Mouse (Mus musculus) forebrain, embryonic 12.5 days (tissue): ENCODE results near the gene C330007P06Rik. TPM values are rescaled to one million over a fixed set of nuclear protein-coding genes. Genes with fewer than 3 reads are reported as not detected.

Experiments
- ATAC-seq: fragments of 200-750 bp; cut with Nextera tagmentation; 2 replicates; pipeline ENCODE4 v1.8.0; 2017; ENCODE audit warnings: moderate TSS enrichment; ENCODE audit not compliant: low FRiP score
- H3K27ac ChIP-seq: fragments of 300-500 bp; sonication (generic); 2 replicates; pipeline ENCODE4 v1.5.1; 2016; ENCODE audit warnings: mild to moderate bottlenecking
- H3K27me3 ChIP-seq: fragments of 300-500 bp; sonication (generic); 2 replicates; pipeline ENCODE4 v1.6.1; 2016; ENCODE audit warnings: mild to moderate bottlenecking
- H3K36me3 ChIP-seq: fragments of 300-500 bp; sonication (generic); replicated peaks from 2 replicates; pipeline ENCODE4 v1.6.1; 2016; ENCODE audit warnings: mild to moderate bottlenecking
- H3K4me1 ChIP-seq: fragments of 300-500 bp; sonication (generic); 2 replicates; pipeline ENCODE4 v1.6.1; 2016
- H3K4me2 ChIP-seq: fragments of 300-500 bp; sonication (generic); 2 replicates; pipeline ENCODE4 v1.6.1; 2016; ENCODE audit warnings: mild to moderate bottlenecking, moderate library complexity
- H3K4me3 ChIP-seq: fragments of 300-500 bp; sonication (generic); replicated peaks from 2 replicates; pipeline ENCODE4 v1.5.1; 2016; ENCODE audit warnings: mild to moderate bottlenecking
- H3K9ac ChIP-seq: fragments of 300-500 bp; sonication (generic); 2 replicates; pipeline ENCODE4 v1.6.1; 2016; ENCODE audit warnings: mild to moderate bottlenecking
- H3K9me3 ChIP-seq: fragments of 300-500 bp; sonication (generic); 2 replicates; pipeline ENCODE4 v1.6.1; 2016
- WGBS: fragments of 180-500 bp; shearing (Covaris S2); methylation state at CpG from one replicate; pipeline ENCODE4 v1.1.7; 2016; 5-methylcytosine and 5-hydroxymethylcytosine counted together
- polyA plus RNA-seq: library from polyadenylated mRNA; unstranded; fragments of >200 nt; fragmentation: Nextera tagmentation; extraction: Ambion mirVana; gene quantifications from 2 replicates; pipeline ENCODE4 v1.2.1, GENCODE M21; 2016

Gene C330007P06Rik
- polyA plus RNA-seq, 1 experiment from 2014 or later, result 33.0 TPM

DNA sequence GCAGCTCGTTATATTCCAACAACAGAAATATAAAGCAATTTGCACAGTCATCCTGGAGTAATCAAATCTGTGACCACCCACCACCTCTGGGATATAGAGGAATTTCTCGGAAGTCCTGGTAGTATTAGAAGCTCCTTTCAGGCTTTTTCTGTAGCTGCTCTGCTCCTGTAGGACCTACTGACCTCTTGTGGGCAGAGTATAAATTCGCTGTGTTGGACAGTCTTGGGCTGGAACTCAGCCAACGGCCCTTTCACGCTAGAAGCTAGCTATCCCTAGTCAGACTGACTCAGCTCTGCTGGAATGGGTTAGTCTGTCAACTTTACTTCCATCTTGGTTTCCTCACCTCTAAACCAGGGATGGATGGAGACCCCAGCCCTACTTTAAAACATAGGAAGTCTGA lies 43.6 kb downstream of the C330007P06Rik start:
- Histone ChIP-seq H3K9ac (no peak overlapping the region), H3K36me3 (no peaks in the 10 kb centered on the region), H3K27me3 (no peaks in the 10 kb centered on the region), H3K4me1 (peaks cover 4% of the 10 kb centered on the region; the same call in 1 of the 2 replicates), H3K4me3 (no peak overlapping the region), H3K9me3 (no peaks in the 10 kb centered on the region), H3K27ac (no peak overlapping the region), H3K4me2 (no peak overlapping the region)
- ATAC-seq, result no peak
- WGBS, result 40% methylated on average over 5 of the region's 5 CpGs

DNA sequence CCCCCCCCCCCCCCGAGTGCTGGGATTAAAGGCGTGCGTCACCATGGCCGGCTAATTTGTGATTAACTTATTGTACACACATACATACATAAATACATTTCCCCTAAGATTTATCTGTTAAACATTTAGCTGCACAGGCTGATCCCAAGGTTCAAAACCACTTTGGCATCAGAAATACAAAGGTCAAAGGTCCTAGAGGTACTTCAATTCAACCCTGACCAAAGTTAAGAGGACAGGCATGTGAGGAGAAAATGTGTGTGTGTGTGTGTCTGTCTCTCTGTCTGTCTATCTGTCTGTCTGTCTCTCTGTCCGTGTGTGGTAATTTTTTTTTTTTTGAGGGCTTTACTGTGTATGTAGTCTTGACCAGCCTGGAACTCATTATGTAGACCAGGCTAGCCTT lies 47.0 kb downstream of the C330007P06Rik start:
- H3K4me1 ChIP-seq, result no peaks in the 10 kb centered on the region
- no peaks in the 10 kb centered on the region for H3K36me3 ChIP-seq
- no peak overlapping the region for H3K27ac ChIP-seq
- H3K9ac ChIP-seq, result no peak overlapping the region
- no peaks in the 10 kb centered on the region for H3K27me3 ChIP-seq
- ATAC-seq, result no peak
- H3K9me3 ChIP-seq, result no peaks in the 10 kb centered on the region
- H3K4me3 ChIP-seq, result no peak overlapping the region
- 98% methylated on average over 4 of the region's 5 CpGs for WGBS
- no peak overlapping the region for H3K4me2 ChIP-seq

DNA sequence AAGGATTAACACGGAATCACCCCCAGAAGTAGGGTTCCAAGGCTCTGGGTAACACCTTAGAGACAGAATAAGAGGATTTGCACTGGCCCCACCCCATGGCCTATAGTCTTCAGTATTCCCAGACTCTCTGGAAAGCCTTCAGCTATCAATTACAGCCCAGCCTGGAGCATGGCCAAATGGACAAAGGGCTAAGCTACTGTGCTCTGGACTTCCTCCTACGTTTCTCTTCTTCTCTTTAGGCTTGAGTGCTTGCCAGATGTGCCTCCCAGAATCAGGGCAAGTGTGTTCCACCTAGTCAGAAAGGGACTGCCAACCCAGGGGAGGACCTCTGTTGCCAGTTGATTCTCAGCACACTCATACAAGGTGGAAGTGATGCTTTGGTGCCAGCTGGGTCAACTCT lies 48.9 kb downstream of the C330007P06Rik start:
- no peak overlapping the region for H3K4me3 ChIP-seq
- H3K27ac ChIP-seq, result no peak overlapping the region
- no peaks in the 10 kb centered on the region for H3K9me3 ChIP-seq
- H3K9ac ChIP-seq, result no peak overlapping the region
- 58% methylated on average over 2 of the region's 2 CpGs for WGBS
- H3K27me3 ChIP-seq, result no peaks in the 10 kb centered on the region
- no peak for ATAC-seq
- no peak overlapping the region for H3K4me2 ChIP-seq
- no peaks in the 10 kb centered on the region for H3K36me3 ChIP-seq
- H3K4me1 ChIP-seq, result 0 out of 2 replicates have a peak, but pooled peaks cover under 1% of the 10 kb centered on the region

DNA sequence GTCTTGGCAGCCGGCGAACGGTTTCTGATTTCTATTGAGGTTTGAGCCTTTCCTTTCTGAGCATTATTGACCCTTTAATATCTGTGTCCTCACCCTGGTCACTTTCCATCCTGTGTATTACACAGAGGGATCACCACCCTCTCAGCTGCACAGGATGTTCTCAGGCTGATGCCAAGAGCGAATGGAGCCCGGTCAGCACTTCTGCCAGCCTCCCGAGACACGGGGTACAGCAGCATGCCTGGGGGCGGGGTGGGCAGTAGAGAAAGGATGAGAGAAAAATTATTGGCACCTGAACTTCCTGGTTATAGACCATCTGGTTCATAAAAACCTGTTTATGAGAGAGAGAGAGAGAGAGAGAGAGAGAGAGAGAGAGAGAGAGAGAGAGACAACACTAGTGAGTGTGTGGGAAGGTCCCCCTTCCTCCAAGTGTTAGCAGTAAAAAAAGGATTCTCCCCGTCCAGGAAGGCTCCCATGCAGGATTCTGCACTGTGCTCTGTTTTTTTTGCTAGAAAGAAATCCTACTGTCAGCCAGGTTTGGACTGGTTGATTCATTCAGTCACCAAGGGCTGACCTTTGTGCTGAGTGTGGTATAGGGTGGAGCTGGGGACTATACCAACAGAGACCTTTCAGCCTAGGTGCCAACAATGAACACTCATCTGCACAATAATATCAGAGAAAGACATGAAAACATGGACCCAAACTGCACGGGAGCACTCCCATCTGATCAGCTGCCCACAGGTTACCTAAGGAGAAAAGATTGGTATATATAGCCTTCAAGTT lies 49.8 kb downstream of the C330007P06Rik start:
- H3K4me1 ChIP-seq, result 0 out of 2 replicates have a peak, but pooled peaks cover 4% of the 10 kb centered on the region
- WGBS, result 88% methylated on average over 10 of the region's 10 CpGs
- H3K9ac ChIP-seq, result no peak overlapping the region
- no peak overlapping the region for H3K4me2 ChIP-seq
- no peak overlapping the region for H3K4me3 ChIP-seq
- H3K27ac ChIP-seq, result no peak overlapping the region
- no peaks in the 10 kb centered on the region for H3K9me3 ChIP-seq
- ATAC-seq, result no peak
- H3K27me3 ChIP-seq, result no peaks in the 10 kb centered on the region
- no peaks in the 10 kb centered on the region for H3K36me3 ChIP-seq

DNA sequence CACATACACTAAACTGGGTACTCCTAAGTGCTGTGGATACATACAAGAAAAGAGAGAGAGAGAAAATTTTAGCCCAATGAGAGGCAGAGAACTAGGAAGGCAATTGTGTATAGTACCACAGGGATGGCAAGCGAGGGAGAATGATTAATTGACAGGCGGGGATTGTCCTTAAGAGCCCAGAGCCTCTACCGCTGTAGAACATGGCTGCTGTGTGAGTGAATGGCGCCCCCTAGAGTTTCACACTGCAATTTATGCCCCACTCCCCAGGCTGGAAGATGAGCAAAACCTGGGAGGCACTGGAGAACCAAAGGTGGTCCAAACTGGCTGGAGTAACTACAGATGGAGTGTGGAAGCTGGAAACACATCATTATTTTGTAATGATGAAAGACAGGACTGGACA lies 53.7 kb downstream of the C330007P06Rik start:
- Histone ChIP-seq H3K4me3 (no peak overlapping the region), H3K9ac (no peak overlapping the region), H3K9me3 (no peaks in the 10 kb centered on the region), H3K4me1 (peaks cover 13% of the 10 kb centered on the region), H3K36me3 (no peaks in the 10 kb centered on the region), H3K4me2 (no peak overlapping the region), H3K27me3 (no peaks in the 10 kb centered on the region), H3K27ac (no peak overlapping the region)
- peak; percentile 41 for ATAC-seq
- 13% methylated on average over 4 of the region's 4 CpGs for WGBS

DNA sequence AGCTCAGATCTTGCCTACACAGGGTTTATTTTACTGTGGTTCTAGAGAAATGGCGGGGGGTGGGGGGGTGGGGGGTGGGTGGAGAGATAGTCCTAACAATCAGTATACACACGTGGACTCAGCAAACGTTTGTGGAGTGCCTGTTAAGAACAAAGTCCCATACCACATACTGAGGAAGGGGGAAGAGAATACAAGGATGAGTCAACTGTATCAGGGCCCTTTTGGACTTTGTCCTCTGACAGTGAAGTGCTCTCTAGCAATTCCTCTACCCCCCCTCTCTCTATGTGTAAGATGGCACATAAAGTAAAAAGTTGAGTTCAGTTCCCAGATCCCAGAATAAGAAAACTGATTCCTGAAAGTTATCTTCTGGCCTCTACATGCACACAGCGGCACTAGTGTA lies 54.3 kb downstream of the C330007P06Rik start:
- H3K27ac ChIP-seq, result no peak overlapping the region
- no peak overlapping the region for H3K4me2 ChIP-seq
- no peak overlapping the region for H3K9ac ChIP-seq
- ATAC-seq, result no peak
- H3K4me1 ChIP-seq, result peaks cover 13% of the 10 kb centered on the region
- no peaks in the 10 kb centered on the region for H3K27me3 ChIP-seq
- no peaks in the 10 kb centered on the region for H3K9me3 ChIP-seq
- H3K36me3 ChIP-seq, result no peaks in the 10 kb centered on the region
- WGBS, result 66% methylated on average over 4 of the region's 4 CpGs
- H3K4me3 ChIP-seq, result no peak overlapping the region

DNA sequence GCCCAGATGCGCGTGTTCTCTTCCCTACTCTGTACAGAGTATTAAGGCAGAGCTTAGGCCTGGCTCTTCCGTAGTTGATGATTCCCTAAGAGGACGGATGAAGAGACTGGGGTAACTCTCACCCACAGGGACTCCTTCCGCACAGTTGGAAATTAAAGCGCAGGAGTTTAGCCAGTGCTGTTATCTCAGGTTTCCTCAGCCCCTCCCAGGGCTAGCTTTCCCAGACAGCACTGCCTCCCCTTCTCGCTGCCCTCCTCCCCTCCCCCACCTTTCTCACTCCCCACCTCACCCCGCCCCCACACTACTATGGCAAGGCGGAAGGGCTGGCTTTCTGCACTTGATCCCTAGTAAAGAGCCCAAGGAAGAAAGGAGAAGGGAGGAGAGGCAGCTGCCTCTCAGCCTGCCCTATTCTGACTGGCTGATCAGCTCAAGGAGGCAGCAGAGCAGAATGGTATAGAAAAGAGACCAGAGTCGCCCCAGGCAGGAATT lies 56.9 kb downstream of the C330007P06Rik start:
- 11% methylated on average over 10 of the region's 10 CpGs for WGBS
- Histone ChIP-seq H3K27me3 (no peaks in the 10 kb centered on the region), H3K9ac (no peak overlapping the region), H3K9me3 (no peaks in the 10 kb centered on the region), H3K27ac (peak overlapping the region; percentile 90), H3K4me2 (peak overlapping the region; percentile 36), H3K36me3 (no peaks in the 10 kb centered on the region), H3K4me3 (peak overlapping the region; percentile 8; the same call in 1 of the 2 replicates), H3K4me1 (peaks cover 13% of the 10 kb centered on the region)
- peak; percentile 94 for ATAC-seq

DNA sequence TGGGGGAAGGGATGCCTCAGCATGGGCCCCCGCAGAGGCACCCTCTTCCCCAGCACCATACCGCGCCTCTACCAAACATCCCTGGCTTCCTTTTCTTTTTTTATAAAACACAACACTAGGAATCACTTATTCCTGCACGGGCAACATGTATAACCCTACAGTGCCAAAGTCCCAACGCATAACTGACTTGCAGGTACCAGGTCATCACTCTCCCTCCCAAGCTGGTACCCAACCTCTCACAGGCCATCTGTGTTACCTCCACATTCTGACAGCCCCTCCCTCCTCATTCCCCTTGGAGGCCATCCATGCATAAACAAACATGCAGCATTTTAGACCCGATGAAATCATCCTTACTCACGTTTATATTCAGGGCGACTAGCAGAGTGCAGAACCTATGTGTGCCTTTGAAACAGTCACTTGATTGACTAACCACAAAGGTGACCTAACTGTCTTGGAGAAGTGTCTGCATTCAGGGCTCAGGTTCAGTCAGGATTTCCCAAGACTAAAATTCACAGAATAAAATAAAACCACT lies 57.5 kb downstream of the C330007P06Rik start:
- peaks cover 13% of the 10 kb centered on the region for H3K4me1 ChIP-seq
- peak overlapping the region; percentile 90 for H3K27ac ChIP-seq
- H3K4me3 ChIP-seq, result peak overlapping the region; percentile 8; the same call in 1 of the 2 replicates
- H3K4me2 ChIP-seq, result peak overlapping the region; percentile 36
- no peaks in the 10 kb centered on the region for H3K9me3 ChIP-seq
- no peaks in the 10 kb centered on the region for H3K36me3 ChIP-seq
- WGBS, result 28% methylated on average over 8 of the region's 8 CpGs
- H3K27me3 ChIP-seq, result no peaks in the 10 kb centered on the region
- H3K9ac ChIP-seq, result no peak overlapping the region
- ATAC-seq, result peak; percentile 44

DNA sequence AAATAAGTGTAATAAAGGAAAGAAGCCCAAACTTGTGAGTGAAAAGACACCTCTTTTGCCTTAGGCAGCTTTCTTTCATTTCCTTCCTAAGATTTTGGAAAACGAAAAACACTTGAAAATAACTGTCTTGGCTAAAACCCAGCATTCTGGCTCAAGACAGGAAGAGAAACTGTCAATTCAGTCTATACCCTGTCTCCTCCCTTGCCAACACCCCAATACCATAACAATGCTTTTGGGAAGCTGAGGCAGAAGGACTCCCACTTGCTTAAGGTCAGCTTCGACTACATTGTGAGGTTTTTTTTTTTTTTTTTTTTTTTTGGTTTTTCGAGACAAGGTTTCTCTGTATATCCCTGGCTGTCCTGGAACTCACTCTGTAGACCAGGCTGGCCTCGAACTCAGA lies 58.5 kb downstream of the C330007P06Rik start:
- H3K9ac ChIP-seq, result no peak overlapping the region
- H3K4me3 ChIP-seq, result no peak overlapping the region
- H3K9me3 ChIP-seq, result no peaks in the 10 kb centered on the region
- H3K27me3 ChIP-seq, result no peaks in the 10 kb centered on the region
- H3K4me1 ChIP-seq, result peaks cover 13% of the 10 kb centered on the region
- no peak for ATAC-seq
- no peak overlapping the region for H3K4me2 ChIP-seq
- 80% methylated on average over 3 of the region's 4 CpGs for WGBS
- H3K27ac ChIP-seq, result no peak overlapping the region
- no peaks in the 10 kb centered on the region for H3K36me3 ChIP-seq

DNA sequence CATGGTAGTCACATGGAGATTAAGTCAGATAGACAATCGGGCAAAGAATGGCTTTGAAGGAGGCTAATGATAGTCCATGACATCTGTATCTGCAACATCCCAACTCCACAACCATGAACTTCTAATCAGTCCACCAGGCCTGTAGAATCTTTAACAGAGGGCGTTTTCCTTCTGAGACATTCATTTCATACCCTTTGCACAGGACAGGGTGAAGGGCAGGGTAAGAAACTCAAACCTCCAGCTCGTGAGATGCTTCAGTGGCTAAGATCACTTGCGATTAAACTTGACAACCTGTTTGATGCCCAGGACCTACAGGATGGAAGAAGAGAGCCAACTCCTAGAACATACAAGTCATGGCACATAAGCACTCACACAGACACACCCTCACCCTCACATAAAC lies 58.9 kb downstream of the C330007P06Rik start:
- Histone ChIP-seq H3K9ac (no peak overlapping the region), H3K4me2 (no peak overlapping the region), H3K4me3 (no peak overlapping the region), H3K9me3 (no peaks in the 10 kb centered on the region), H3K27ac (no peak overlapping the region), H3K4me1 (peaks cover 12% of the 10 kb centered on the region), H3K27me3 (no peaks in the 10 kb centered on the region), H3K36me3 (no peaks in the 10 kb centered on the region)
- 89% methylated on average over 4 of the region's 4 CpGs for WGBS
- ATAC-seq, result no peak

DNA sequence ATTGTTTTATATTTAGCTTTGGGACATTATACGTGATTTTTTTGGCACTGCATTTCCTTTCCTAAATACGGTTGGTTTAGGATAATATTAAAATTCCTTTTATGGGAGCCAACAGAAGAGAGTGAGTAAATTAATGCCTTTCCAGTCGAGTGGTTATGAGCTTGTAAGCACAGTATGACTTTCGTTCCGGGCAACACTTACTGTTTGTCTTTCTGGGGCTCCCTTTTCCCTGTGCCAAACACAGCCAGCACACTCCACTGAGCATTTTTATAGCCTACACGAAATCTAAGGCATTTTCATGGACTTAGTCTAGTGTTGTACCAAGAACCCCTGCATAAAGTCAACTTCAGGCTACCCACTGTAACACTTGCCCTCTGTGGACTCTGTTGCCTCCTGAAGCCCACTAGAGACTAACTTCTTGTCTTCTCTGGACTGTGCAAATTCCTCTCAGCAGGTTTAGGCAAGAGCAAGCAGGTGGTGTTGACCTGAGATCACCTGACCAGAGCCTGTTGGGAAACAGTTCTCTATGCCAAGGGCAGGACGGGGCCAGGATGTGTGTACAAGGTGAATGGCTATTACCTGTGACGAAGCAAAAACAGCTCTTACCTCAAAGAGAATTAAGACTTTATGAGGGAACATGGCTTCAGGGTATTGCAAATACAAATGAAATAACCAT lies 59.6 kb downstream of the C330007P06Rik start:
- Histone ChIP-seq H3K9ac (no peak overlapping the region), H3K27me3 (no peaks in the 10 kb centered on the region)
- WGBS, result 79% methylated on average over 8 of the region's 8 CpGs

DNA sequence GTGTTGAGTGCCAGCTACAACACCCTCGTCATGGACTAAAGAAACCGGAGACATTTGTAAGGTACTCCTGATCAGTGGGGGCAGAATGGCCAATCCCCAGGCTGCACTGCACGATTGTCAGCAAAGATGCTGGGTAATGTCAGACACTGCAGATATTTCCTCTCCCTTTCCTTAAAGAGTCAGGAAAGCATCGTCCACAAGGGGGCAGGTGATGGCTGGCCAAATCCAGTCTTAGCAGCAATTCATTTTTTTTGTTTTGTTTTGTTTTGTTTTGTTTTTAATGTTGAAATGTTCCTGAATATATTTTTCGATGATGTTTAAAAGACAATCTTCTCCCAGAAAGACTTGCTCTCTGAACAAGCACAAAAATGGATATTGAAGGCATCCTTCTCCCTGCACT lies 62.5 kb downstream of the C330007P06Rik start:
- WGBS, result 53% methylated on average over 5 of the region's 5 CpGs
- no peaks in the 10 kb centered on the region for H3K9me3 ChIP-seq
- H3K4me2 ChIP-seq, result no peak overlapping the region
- H3K27me3 ChIP-seq, result no peaks in the 10 kb centered on the region
- no peak overlapping the region for H3K27ac ChIP-seq
- peaks cover 12% of the 10 kb centered on the region for H3K4me1 ChIP-seq
- H3K9ac ChIP-seq, result no peak overlapping the region
- no peak for ATAC-seq
- H3K4me3 ChIP-seq, result no peak overlapping the region
- H3K36me3 ChIP-seq, result no peaks in the 10 kb centered on the region

More for the DNA sequence above, 59.6 kb downstream of the C330007P06Rik start:
- Histone ChIP-seq H3K27ac (no peak overlapping the region), H3K36me3 (no peaks in the 10 kb centered on the region), H3K4me3 (no peak overlapping the region), H3K4me2 (no peak overlapping the region), H3K4me1 (peaks cover 9% of the 10 kb centered on the region), H3K9me3 (no peaks in the 10 kb centered on the region)
- ATAC-seq, result no peak
